Mouse (Mus musculus) thymus, adult 18-20 months (tissue): ENCODE data around the gene 4933428G20Rik.

Source experiments
- DNase-seq, 2 experiments: peaks; one replicate each; pipeline ENCODE4 v3.0.0; 2022; ENCODE audit warnings: mixed read lengths in 2 of 2

4933428G20Rik gene

GRCm38 (mm10) chr11:97461307-97461820 lies 38.8 kb downstream of the 4933428G20Rik start:
- no peak for DNase-seq

GRCm38 (mm10) chr11:97457120-97457519 lies 43.0 kb downstream of the 4933428G20Rik start:
- DNase-seq: no peak

GRCm38 (mm10) chr11:97451625-97452024 lies 48.5 kb downstream of the 4933428G20Rik start:
- no peak for DNase-seq

- no peak for DNase-seq
Observed at GRCm38 (mm10) chr11:97450305-97450922, 49.7 kb downstream of the 4933428G20Rik start.

- no peak for DNase-seq
Observed at GRCm38 (mm10) chr11:97449601-97450293, 50.4 kb downstream of the 4933428G20Rik start.

- DNase-seq: no peak
Observed at GRCm38 (mm10) chr11:97448611-97449394, 51.3 kb downstream of the 4933428G20Rik start.

- no peak for DNase-seq
Observed at GRCm38 (mm10) chr11:97447979-97448378, 52.2 kb downstream of the 4933428G20Rik start.

- DNase-seq: no peak
Observed at GRCm38 (mm10) chr11:97445999-97446511, 54.1 kb downstream of the 4933428G20Rik start.

GRCm38 (mm10) chr11:97445596-97445995 lies 54.5 kb downstream of the 4933428G20Rik start:
- no peak for DNase-seq

GRCm38 (mm10) chr11:97442891-97443675 lies 57.1 kb downstream of the 4933428G20Rik start:
- no peak for DNase-seq

GRCm38 (mm10) chr11:97441658-97442125 lies 58.4 kb downstream of the 4933428G20Rik start:
- DNase-seq: no peak

GRCm38 (mm10) chr11:97441036-97441657 lies 59.0 kb downstream of the 4933428G20Rik start:
- no peak for DNase-seq
